Mouse (Mus musculus): ENCODE results near the gene Tmem201. TPM values are rescaled to one million over a fixed set of nuclear protein-coding genes. Genes with fewer than 3 reads are reported as not detected.

The Tmem201 gene
- total and polyA plus RNA-seq, 3 experiments, result 6.4 to 29.2 (median 16.2) TPM

DNA sequence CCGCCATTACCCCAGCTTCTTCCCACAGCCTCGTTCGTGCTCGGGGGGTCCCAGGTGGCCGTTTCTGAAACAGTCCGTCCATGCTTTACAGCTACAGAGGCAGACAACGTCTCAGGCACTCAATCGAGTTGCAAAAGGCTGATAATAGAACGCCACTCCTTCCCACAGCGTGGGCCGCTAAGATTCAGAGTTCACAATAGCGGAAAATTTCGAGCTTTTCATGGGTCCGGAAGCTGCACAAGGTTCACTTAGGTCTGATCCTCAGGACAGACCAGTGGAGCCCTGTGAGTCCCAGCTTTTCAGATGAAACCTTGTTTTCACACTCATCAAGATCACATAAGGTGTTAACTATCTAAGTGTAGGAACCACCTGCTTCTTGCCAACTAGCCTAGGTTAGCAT is 49.0 kb downstream of the Tmem201 start:
- H3K27ac ChIP-seq (ENCODE audit: insufficient read depth, low read depth), result peak overlapping the region; percentile 11; the same call in 1 of the 2 replicates
- TF ChIP-seq NELFE (IDR thresholded peaks at IDR 0.05; ENCODE audit: low read depth, low read length) (no peak), MAFK (IDR thresholded peaks at IDR 0.05; ENCODE audit: insufficient replicate concordance, low read length) (no peak), NRF1 (IDR thresholded peaks at IDR 0.05; ENCODE audit: low read depth, low read length) (no peak), EP300 (IDR thresholded peaks at IDR 0.05; ENCODE audit: low read length) (no peak), JUN (IDR thresholded peaks at IDR 0.05; ENCODE audit: insufficient read depth, low read depth, low read length) (no peak), USF2 (conservative IDR thresholded peaks at IDR 0.05; ENCODE audit: low read depth, low read length) (no peak), POLR2AphosphoS2 (IDR thresholded peaks at IDR 0.05; ENCODE audit: low read depth, low read length) (no peak), E2F4 (IDR thresholded peaks at IDR 0.05; ENCODE audit: insufficient replicate concordance, low read depth, low read length) (no peak), PAX5 (IDR thresholded peaks at IDR 0.05; ENCODE audit: low read length) (no peak), ETS1 (conservative IDR thresholded peaks at IDR 0.05; ENCODE audit: low read depth, low read length) (no peak), ZC3H11A (IDR thresholded peaks at IDR 0.05; ENCODE audit: low read depth, low read length) (no peak)
- H3K27me3 ChIP-seq (replicated peaks), result no peaks in the 10 kb centered on the region
- no peak overlapping the region for H3K4me3 ChIP-seq (replicated peaks in 1 of 3; ENCODE audit: low read depth in 2 of 3, low read length in 2 of 3, poor library complexity in 1 of 3)
- H3K4me1 ChIP-seq (ENCODE audit: control insufficient read depth in 1 of 2, insufficient read depth in 2 of 2), result peaks cover 42 to 95% of the 10 kb centered on the region in 2 experiments
- H3K4me2 ChIP-seq (ENCODE audit: insufficient read depth, low read depth, poor library complexity, severe bottlenecking), result no peak overlapping the region
- peaks cover 81% of the 10 kb centered on the region for H3K79me2 ChIP-seq (replicated peaks; ENCODE audit: control insufficient read depth, extremely low read depth, insufficient read depth, poor library complexity, severe bottlenecking)
- in situ Hi-C loops (cut with MboI; ENCODE audit: low pct_ligation_motif_present, low pct_unique_long_range_greater_than_20kb, low sequenced_read_pairs) (no loop called here), dilution Hi-C loops (cut with MboI; ENCODE audit: extremely low pct_ligation_motif_present, extremely low pct_unique_long_range_greater_than_20kb, low sequenced_read_pairs) (no loop called here)
- H3K36me3 ChIP-seq (replicated peaks in 1 of 2; ENCODE audit: control insufficient read depth in 1 of 2, insufficient read depth in 1 of 2, low read length in 1 of 2), result peaks cover 35 to 72% of the 10 kb centered on the region in 2 experiments
- no peak overlapping the region for H3K9ac ChIP-seq (ENCODE audit: insufficient read depth, low read depth)
- H3K9me3 ChIP-seq (replicated peaks; ENCODE audit: low read length), result no peaks in the 10 kb centered on the region
- no peak for DNase-seq (ENCODE audit: extremely low read depth)

DNA sequence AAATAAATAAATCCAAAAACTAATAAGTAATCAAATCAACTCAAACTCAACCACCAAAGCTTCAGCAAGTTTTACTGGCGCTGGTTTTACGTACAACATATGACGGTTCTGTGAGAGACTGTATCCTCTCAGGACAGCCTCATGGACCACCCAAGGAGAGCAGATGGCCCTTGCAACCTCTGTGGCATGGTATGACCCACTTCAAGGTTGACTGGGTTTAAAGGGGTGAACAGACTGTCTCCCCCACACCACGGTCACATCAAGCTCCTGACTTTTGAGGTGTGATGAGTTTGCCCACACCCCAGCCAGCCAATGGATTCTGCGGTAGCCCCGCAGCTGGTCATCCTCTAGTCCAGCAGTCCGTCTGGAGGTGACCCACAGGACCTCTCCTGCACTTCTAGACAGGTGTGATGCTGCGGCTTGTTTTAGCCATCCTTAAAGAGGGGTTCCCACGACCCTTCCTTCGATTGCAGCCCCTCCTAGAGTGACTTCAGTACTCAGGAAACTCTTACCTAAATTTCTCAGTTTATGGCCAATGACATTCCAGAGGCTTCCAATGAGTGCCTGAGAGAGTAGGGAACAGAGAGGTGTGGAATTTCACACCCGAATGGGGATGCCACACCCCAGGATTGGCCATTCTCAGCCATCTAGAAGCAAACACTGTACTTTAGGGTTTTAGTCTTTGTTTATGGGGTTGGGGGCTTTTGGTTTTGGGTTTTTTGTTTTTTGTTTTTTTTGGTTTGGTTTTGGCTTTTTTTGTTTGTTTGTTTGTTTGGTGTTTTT is 52.8 kb downstream of the Tmem201 start:
- dilution Hi-C loops (cut with MboI; ENCODE audit: extremely low pct_ligation_motif_present, extremely low pct_unique_long_range_greater_than_20kb, low sequenced_read_pairs), result no loop called here
- Histone ChIP-seq H3K9ac (ENCODE audit: insufficient read depth, low read depth) (no peak overlapping the region), H3K79me2 (replicated peaks; ENCODE audit: control insufficient read depth, extremely low read depth, insufficient read depth, poor library complexity, severe bottlenecking) (peaks cover 65% of the 10 kb centered on the region), H3K4me2 (ENCODE audit: insufficient read depth, low read depth, poor library complexity, severe bottlenecking) (no peak overlapping the region), H3K36me3 (replicated peaks in 1 of 2; ENCODE audit: control insufficient read depth in 1 of 2, insufficient read depth in 1 of 2, low read length in 1 of 2) (peaks cover 17 to 61% of the 10 kb centered on the region in 2 experiments), H3K27ac (ENCODE audit: insufficient read depth, low read depth) (no peak overlapping the region), H3K9me3 (replicated peaks; ENCODE audit: low read length) (no peaks in the 10 kb centered on the region), H3K4me3 (replicated peaks in 1 of 3; ENCODE audit: low read depth in 2 of 3, low read length in 2 of 3, poor library complexity in 1 of 3) (no peak overlapping the region), H3K4me1 (ENCODE audit: control insufficient read depth in 1 of 2, insufficient read depth in 2 of 2) (peaks cover 19 to 79% of the 10 kb centered on the region in 2 experiments), H3K27me3 (replicated peaks) (no peaks in the 10 kb centered on the region)
- DNase-seq (ENCODE audit: extremely low read depth), result no peak
- TF ChIP-seq USF2 (conservative IDR thresholded peaks at IDR 0.05; ENCODE audit: low read depth, low read length) (no peak), TBP (conservative IDR thresholded peaks at IDR 0.05; ENCODE audit: low read depth, low read length) (no peak), GABPA (IDR thresholded peaks at IDR 0.05; ENCODE audit: insufficient replicate concordance, low read depth, low read length) (no peak), CHD2 (IDR thresholded peaks at IDR 0.05; ENCODE audit: low read length) (no peak), UBTF (IDR thresholded peaks at IDR 0.05; ENCODE audit: low read depth, low read length) (no peak), PAX5 (IDR thresholded peaks at IDR 0.05; ENCODE audit: low read length) (no peak), ZC3H11A (IDR thresholded peaks at IDR 0.05; ENCODE audit: low read depth, low read length) (no peak), TCF12 (IDR thresholded peaks at IDR 0.05; ENCODE audit: low read depth, low read length) (no peak), SIN3A (IDR thresholded peaks at IDR 0.05; ENCODE audit: low read length) (no peak), CHD1 (IDR thresholded peaks at IDR 0.05; ENCODE audit: low read depth, low read length) (no peak), ZMIZ1 (IDR thresholded peaks at IDR 0.05; ENCODE audit: low read depth, low read length) (no peak), POLR2AphosphoS2 (IDR thresholded peaks at IDR 0.05; ENCODE audit: low read depth, low read length) (no peak), IRF4 (IDR thresholded peaks at IDR 0.05; ENCODE audit: low read depth, low read length) (no peak), EP300 (IDR thresholded peaks at IDR 0.05; ENCODE audit: low read length) (no peak), MYC (IDR thresholded peaks at IDR 0.05; ENCODE audit: low read depth, low read length) (no peak), JUN (IDR thresholded peaks at IDR 0.05; ENCODE audit: insufficient read depth, low read depth, low read length) (no peak), ETS1 (conservative IDR thresholded peaks at IDR 0.05; ENCODE audit: low read depth, low read length) (no peak), HCFC1 (IDR thresholded peaks at IDR 0.05; ENCODE audit: low read depth, low read length) (no peak), ZKSCAN1 (IDR thresholded peaks at IDR 0.05; ENCODE audit: borderline replicate concordance, low read depth, low read length) (no peak), ELF1 (IDR thresholded peaks at IDR 0.05; ENCODE audit: low read depth, low read length) (no peak)
- in situ Hi-C loops (cut with MboI; ENCODE audit: low pct_ligation_motif_present, low pct_unique_long_range_greater_than_20kb, low sequenced_read_pairs), result no loop called here
